Mouse (Mus musculus) forebrain, embryonic 16.5 days (tissue): ENCODE data around the gene Bmp8b. TPM values are rescaled to one million over a fixed set of nuclear protein-coding genes. Genes with fewer than 3 reads are reported as not detected.
A peak's percentile ranks its signal among the peaks of the same experiment; 100 is the strongest.
"Not testable (repeated sequence)": the region's sequence is repeated elsewhere in the genome, so short reads cannot be mapped to it uniquely, and the experiment has no call there.

ENCODE experiments used
- ATAC-seq: fragments of 200-750 bp; cut with Nextera tagmentation; 2 replicates; pipeline ENCODE4 v1.8.0; 2017; ENCODE audit warnings: mild to moderate bottlenecking, moderate library complexity
- H3K27ac ChIP-seq: fragments of 300-500 bp; sonication (generic); 2 replicates; pipeline ENCODE4 v1.5.1; 2014; ENCODE audit warnings: low read length, control low read depth
- H3K27me3 ChIP-seq: fragments of 300-500 bp; sonication (generic); replicated peaks from 2 replicates; pipeline ENCODE4 v1.6.1; 2014; ENCODE audit warnings: low read length; ENCODE audit not compliant: control insufficient read depth, insufficient read depth
- H3K36me3 ChIP-seq: fragments of 300-500 bp; sonication (generic); 2 replicates; pipeline ENCODE4 v1.6.1; 2014; ENCODE audit not compliant: control insufficient read depth, insufficient read depth
- H3K4me1 ChIP-seq: fragments of 300-500 bp; sonication (generic); replicated peaks from 2 replicates; pipeline ENCODE4 v1.6.1; 2014; ENCODE audit warnings: low read length; ENCODE audit not compliant: control insufficient read depth, insufficient read depth
- H3K4me2 ChIP-seq: fragments of 300-500 bp; sonication (generic); 2 replicates; pipeline ENCODE4 v1.6.1; 2014; ENCODE audit warnings: mild to moderate bottlenecking, low read length, control low read depth
- H3K4me3 ChIP-seq: fragments of 300-500 bp; sonication (generic); replicated peaks from 2 replicates; pipeline ENCODE4 v1.5.1; 2014; ENCODE audit warnings: mild to moderate bottlenecking, low read length, control low read depth
- H3K9ac ChIP-seq: fragments of 300-500 bp; sonication (generic); replicated peaks from 2 replicates; pipeline ENCODE4 v1.6.1; 2014; ENCODE audit warnings: low read depth, low read length, control low read depth
- H3K9me3 ChIP-seq: fragments of 300-500 bp; sonication (generic); 2 replicates; pipeline ENCODE4 v1.6.1; 2016; ENCODE audit warnings: low read length; ENCODE audit not compliant: control insufficient read depth
- WGBS: fragments of 180-500 bp; shearing (Covaris S2); extraction: QIAGEN DNeasy Blood & Tissue Kit; methylation state at CpG from one replicate; pipeline ENCODE4 v1.1.7; 2014; 5-methylcytosine and 5-hydroxymethylcytosine counted together
- polyA plus RNA-seq: library from polyadenylated mRNA; unstranded; fragments of >200 nt; fragmentation: Nextera tagmentation; extraction: Ambion mirVana; gene quantifications from 2 replicates; pipeline ENCODE4 v1.2.1, GENCODE M21; 2015

Bmp8b gene
- polyA plus RNA-seq, 1 experiment from 2014 or later = 0.35 TPM

GRCm38 (mm10) chr4:123082283-123083163 is 22.4 kb upstream of the Bmp8b start:
- H3K27ac ChIP-seq = no peak overlapping the region
- H3K9me3 ChIP-seq = 0 out of 2 replicates have a peak, but pooled peaks cover under 1% of the 10 kb centered on the region
- H3K4me1 ChIP-seq = peaks cover 4% of the 10 kb centered on the region; the same call in 1 of the 2 replicates
- H3K9ac ChIP-seq = no peak overlapping the region
- ATAC-seq = peak; percentile 69
- 72% methylated on average over 20 of the region's 20 CpGs for WGBS
- no peak overlapping the region for H3K4me3 ChIP-seq
- no peaks in the 10 kb centered on the region for H3K36me3 ChIP-seq
- H3K4me2 ChIP-seq = no peak overlapping the region
- H3K27me3 ChIP-seq = no peaks in the 10 kb centered on the region

- no peak overlapping the region for H3K4me2 ChIP-seq
- no peak overlapping the region for H3K27ac ChIP-seq
- ATAC-seq = 0 out of 2 replicates have a peak, but pooled peaks have one; percentile 4
- H3K9me3 ChIP-seq = no peaks in the 10 kb centered on the region
- no peak overlapping the region for H3K4me3 ChIP-seq
- no peak overlapping the region for H3K9ac ChIP-seq
- no peaks in the 10 kb centered on the region for H3K36me3 ChIP-seq
- no peaks in the 10 kb centered on the region for H3K27me3 ChIP-seq
- WGBS = 70% methylated on average over 13 of the region's 13 CpGs
- peaks cover 4% of the 10 kb centered on the region; the same call in 1 of the 2 replicates for H3K4me1 ChIP-seq
Measured at GRCm38 (mm10) chr4:123083323-123083902, 21.6 kb upstream of the Bmp8b start.

- no peak overlapping the region for H3K9ac ChIP-seq
- H3K27ac ChIP-seq = no peak overlapping the region
- H3K4me1 ChIP-seq = peaks cover 4% of the 10 kb centered on the region; the same call in 1 of the 2 replicates
- H3K4me2 ChIP-seq = no peak overlapping the region
- H3K27me3 ChIP-seq = no peaks in the 10 kb centered on the region
- ATAC-seq = no peak
- H3K36me3 ChIP-seq = no peaks in the 10 kb centered on the region
- H3K4me3 ChIP-seq = no peak overlapping the region
- H3K9me3 ChIP-seq = no peaks in the 10 kb centered on the region
- WGBS = 79% methylated on average over 2 of the region's 2 CpGs
Measured at GRCm38 (mm10) chr4:123085290-123085689, 19.7 kb upstream of the Bmp8b start.

GRCm38 (mm10) chr4:123086381-123086780 is 18.6 kb upstream of the Bmp8b start:
- 91% methylated on average over 4 of the region's 4 CpGs for WGBS
- Histone ChIP-seq H3K4me1 (no peaks in the 10 kb centered on the region), H3K27ac (no peak overlapping the region), H3K36me3 (no peaks in the 10 kb centered on the region), H3K9ac (no peak overlapping the region), H3K4me2 (no peak overlapping the region), H3K9me3 (no peaks in the 10 kb centered on the region), H3K27me3 (no peaks in the 10 kb centered on the region), H3K4me3 (no peak overlapping the region)
- no peak for ATAC-seq

- no peak overlapping the region for H3K9ac ChIP-seq
- H3K27me3 ChIP-seq = no peaks in the 10 kb centered on the region
- no peak for ATAC-seq
- no peak overlapping the region for H3K4me3 ChIP-seq
- H3K27ac ChIP-seq = no peak overlapping the region
- H3K36me3 ChIP-seq = no peaks in the 10 kb centered on the region
- no peaks in the 10 kb centered on the region for H3K4me1 ChIP-seq
- no peak overlapping the region for H3K4me2 ChIP-seq
- H3K9me3 ChIP-seq = no peaks in the 10 kb centered on the region
- WGBS = 77% methylated on average over 5 of the region's 5 CpGs
Measured at GRCm38 (mm10) chr4:123092621-123093020, 12.3 kb upstream of the Bmp8b start.

GRCm38 (mm10) chr4:123093064-123093776 is 11.7 kb upstream of the Bmp8b start:
- H3K9me3 ChIP-seq = no peaks in the 10 kb centered on the region
- H3K9ac ChIP-seq = no peak overlapping the region
- no peak overlapping the region for H3K4me3 ChIP-seq
- 68% methylated on average over 17 of the region's 17 CpGs for WGBS
- no peak overlapping the region for H3K4me2 ChIP-seq
- no peaks in the 10 kb centered on the region for H3K27me3 ChIP-seq
- H3K36me3 ChIP-seq = no peaks in the 10 kb centered on the region
- H3K4me1 ChIP-seq = no peaks in the 10 kb centered on the region
- no peak for ATAC-seq
- H3K27ac ChIP-seq = no peak overlapping the region

GRCm38 (mm10) chr4:123093869-123094268 is 11.1 kb upstream of the Bmp8b start:
- ATAC-seq = no peak
- no peaks in the 10 kb centered on the region for H3K36me3 ChIP-seq
- no peaks in the 10 kb centered on the region for H3K4me1 ChIP-seq
- H3K27me3 ChIP-seq = no peaks in the 10 kb centered on the region
- H3K9me3 ChIP-seq = no peaks in the 10 kb centered on the region
- no peak overlapping the region for H3K4me2 ChIP-seq
- H3K27ac ChIP-seq = no peak overlapping the region
- H3K4me3 ChIP-seq = no peak overlapping the region
- no peak overlapping the region for H3K9ac ChIP-seq
- 75% methylated on average over 9 of the region's 9 CpGs for WGBS

- H3K9ac ChIP-seq = no peak overlapping the region
Measured at GRCm38 (mm10) chr4:123105451-123105790, 456 bp downstream of the Bmp8b start.

GRCm38 (mm10) chr4:123105929-123106328 is 964 bp downstream of the Bmp8b start:
- 82% methylated on average over 7 of the region's 7 CpGs for WGBS
- not testable (repeated sequence) for H3K9ac ChIP-seq

More at GRCm38 (mm10) chr4:123105451-123105790, 456 bp downstream of the Bmp8b start:
- Histone ChIP-seq H3K27me3 (peaks cover 24% of the 10 kb centered on the region), H3K4me2 (peak overlapping the region; percentile 39), H3K27ac (no peak overlapping the region), H3K36me3 (no peaks in the 10 kb centered on the region), H3K9me3 (no peaks in the 10 kb centered on the region), H3K4me3 (peak overlapping the region; percentile 28), H3K4me1 (peaks cover 6% of the 10 kb centered on the region; the same call in 1 of the 2 replicates)
- WGBS = 27% methylated on average over 24 of the region's 24 CpGs
- ATAC-seq = no peak

More at GRCm38 (mm10) chr4:123105929-123106328, 964 bp downstream of the Bmp8b start:
- not testable (repeated sequence) for H3K4me2 ChIP-seq, ATAC-seq, H3K27ac ChIP-seq, H3K9me3 ChIP-seq, H3K4me1 ChIP-seq, H3K4me3 ChIP-seq, H3K36me3 ChIP-seq
- peaks cover 24% of the 10 kb centered on the region for H3K27me3 ChIP-seq
